Mouse (Mus musculus) heart, embryonic 12.5 days (tissue): ENCODE measurements at regions not wholly inside any gene's neighbourhood (a gene's known extent, or its start where the extent isn't known, plus 50 kb on each side); places are given as distances from the start of the nearest gene placed in this dataset.

Experiments used
- ATAC-seq: fragments of 200-750 bp; cut with Nextera tagmentation; 2 replicates; pipeline ENCODE4 v1.8.0; 2017; ENCODE audit warnings: moderate TSS enrichment, moderate library complexity; ENCODE audit not compliant: insufficient number of reproducible peaks, low FRiP score
- H3K27ac ChIP-seq: fragments of 300-500 bp; sonication (generic); 2 replicates; pipeline ENCODE4 v1.5.1; 2016; ENCODE audit warnings: mild to moderate bottlenecking, moderate library complexity; ENCODE audit not compliant: poor library complexity, severe bottlenecking
- H3K27me3 ChIP-seq: fragments of 300-500 bp; sonication (generic); replicated peaks from 2 replicates; pipeline ENCODE4 v1.6.1; 2016; ENCODE audit warnings: mild to moderate bottlenecking, moderate library complexity
- H3K36me3 ChIP-seq: fragments of 300-500 bp; sonication (generic); 2 replicates; pipeline ENCODE4 v1.6.1; 2016; ENCODE audit warnings: mild to moderate bottlenecking, moderate library complexity
- H3K4me1 ChIP-seq: fragments of 300-500 bp; sonication (generic); replicated peaks from 2 replicates; pipeline ENCODE4 v1.6.1; 2016; ENCODE audit warnings: mild to moderate bottlenecking
- H3K4me2 ChIP-seq: fragments of 300-500 bp; sonication (generic); 2 replicates; pipeline ENCODE4 v1.6.1; 2016; ENCODE audit warnings: mild to moderate bottlenecking, moderate library complexity
- H3K4me3 ChIP-seq: fragments of 300-500 bp; sonication (generic); 2 replicates; pipeline ENCODE4 v1.5.1; 2016; ENCODE audit warnings: mild to moderate bottlenecking
- H3K9ac ChIP-seq: fragments of 300-500 bp; sonication (generic); 2 replicates; pipeline ENCODE4 v1.6.1; 2016; ENCODE audit warnings: mild to moderate bottlenecking, moderate library complexity
- H3K9me3 ChIP-seq: fragments of 300-500 bp; sonication (generic); replicated peaks from 2 replicates; pipeline ENCODE4 v1.6.1; 2016; ENCODE audit warnings: mild to moderate bottlenecking, moderate library complexity
- WGBS: fragments of 180-500 bp; shearing (Covaris S2); methylation state at CpG from one replicate; pipeline ENCODE4 v1.1.7; 2016; 5-methylcytosine and 5-hydroxymethylcytosine counted together

DNA sequence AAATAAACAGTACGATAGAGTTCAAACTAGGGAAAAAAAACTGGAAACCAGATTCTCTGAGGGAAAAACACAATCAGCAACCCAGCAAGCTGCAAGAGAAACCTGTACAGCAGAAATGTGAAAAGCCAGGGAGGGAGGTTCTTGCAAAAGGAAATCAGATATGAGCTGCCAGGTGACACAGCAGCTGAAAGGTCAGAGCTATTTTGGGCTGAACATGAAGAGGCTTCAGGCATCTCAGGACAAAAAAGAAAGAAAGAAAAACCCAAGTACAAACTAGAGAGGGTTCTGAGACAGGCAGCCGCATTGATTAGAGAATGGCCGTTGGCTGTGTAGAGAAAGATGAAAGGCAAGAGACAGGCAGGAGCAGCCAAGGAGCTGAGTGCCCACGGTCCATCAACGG lies 434.5 kb downstream of the Nuf2 start:
- Histone ChIP-seq H3K27me3 (no peaks in the 10 kb centered on the region), H3K9ac (no peak overlapping the region), H3K4me3 (no peak overlapping the region), H3K27ac (no peak overlapping the region), H3K9me3 (no peaks in the 10 kb centered on the region), H3K4me2 (peak overlapping the region; percentile 20), H3K36me3 (no peaks in the 10 kb centered on the region), H3K4me1 (peaks cover 13% of the 10 kb centered on the region)
- WGBS, result 33% methylated on average over 5 of the region's 5 CpGs
- no peak for ATAC-seq

- Histone ChIP-seq H3K9ac (no peak overlapping the region), H3K27me3 (no peaks in the 10 kb centered on the region), H3K4me2 (no peak overlapping the region), H3K4me1 (peaks cover 13% of the 10 kb centered on the region), H3K27ac (no peak overlapping the region), H3K4me3 (no peak overlapping the region), H3K9me3 (no peaks in the 10 kb centered on the region), H3K36me3 (no peaks in the 10 kb centered on the region)
- WGBS, result 49% methylated on average over 3 of the region's 3 CpGs
- no peak for ATAC-seq
Measured at GRCm38 (mm10) chr1:169093602-169094354, 437.5 kb downstream of the Nuf2 start.

DNA sequence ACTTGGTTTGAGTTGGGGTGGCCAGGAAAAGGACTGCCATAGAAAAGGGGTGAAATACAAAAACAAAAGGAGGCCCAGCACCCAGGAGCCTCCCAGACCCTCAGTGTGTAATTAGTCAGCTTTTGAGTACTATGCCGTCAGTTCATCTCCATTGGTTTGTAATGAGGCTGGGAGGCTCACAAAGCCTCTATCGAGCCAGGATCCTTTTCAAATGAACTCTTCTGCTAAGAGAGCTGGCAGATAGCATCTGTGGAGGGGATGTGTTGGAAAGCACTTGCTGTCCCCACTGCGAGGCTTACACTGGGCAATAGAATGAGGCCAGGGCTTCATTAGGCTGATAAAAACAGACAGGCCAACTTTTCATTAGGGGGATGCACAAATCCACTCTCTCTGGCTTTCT lies 445.2 kb downstream of the Nuf2 start:
- Histone ChIP-seq H3K9me3 (no peaks in the 10 kb centered on the region), H3K4me3 (no peak overlapping the region), H3K9ac (no peak overlapping the region), H3K36me3 (no peaks in the 10 kb centered on the region), H3K4me1 (no peaks in the 10 kb centered on the region), H3K27ac (no peak overlapping the region), H3K27me3 (no peaks in the 10 kb centered on the region), H3K4me2 (no peak overlapping the region)
- ATAC-seq, result no peak
- WGBS, result 63% methylated on average over 3 of the region's 3 CpGs

- H3K4me2 ChIP-seq, result no peak overlapping the region
- no peak overlapping the region for H3K4me3 ChIP-seq
- H3K27me3 ChIP-seq, result no peaks in the 10 kb centered on the region
- H3K27ac ChIP-seq, result no peak overlapping the region
- 85% methylated on average over 1 of the region's 1 CpGs for WGBS
- H3K9ac ChIP-seq, result no peak overlapping the region
- H3K36me3 ChIP-seq, result no peaks in the 10 kb centered on the region
- no peaks in the 10 kb centered on the region for H3K9me3 ChIP-seq
- no peak for ATAC-seq
- no peaks in the 10 kb centered on the region; the same call in 1 of the 2 replicates for H3K4me1 ChIP-seq
Measured at GRCm38 (mm10) chr1:169080686-169081085, 450.6 kb downstream of the Nuf2 start.

GRCm38 (mm10) chr1:169077228-169077627 lies 454.0 kb downstream of the Nuf2 start:
- H3K9me3 ChIP-seq, result no peaks in the 10 kb centered on the region
- H3K36me3 ChIP-seq, result no peaks in the 10 kb centered on the region
- ATAC-seq, result no peak
- H3K9ac ChIP-seq, result no peak overlapping the region
- H3K4me1 ChIP-seq, result no peaks in the 10 kb centered on the region; the same call in 1 of the 2 replicates
- H3K4me2 ChIP-seq, result no peak overlapping the region
- WGBS, result 97% methylated on average over 5 of the region's 5 CpGs
- no peak overlapping the region for H3K4me3 ChIP-seq
- no peak overlapping the region for H3K27ac ChIP-seq
- no peaks in the 10 kb centered on the region for H3K27me3 ChIP-seq

DNA sequence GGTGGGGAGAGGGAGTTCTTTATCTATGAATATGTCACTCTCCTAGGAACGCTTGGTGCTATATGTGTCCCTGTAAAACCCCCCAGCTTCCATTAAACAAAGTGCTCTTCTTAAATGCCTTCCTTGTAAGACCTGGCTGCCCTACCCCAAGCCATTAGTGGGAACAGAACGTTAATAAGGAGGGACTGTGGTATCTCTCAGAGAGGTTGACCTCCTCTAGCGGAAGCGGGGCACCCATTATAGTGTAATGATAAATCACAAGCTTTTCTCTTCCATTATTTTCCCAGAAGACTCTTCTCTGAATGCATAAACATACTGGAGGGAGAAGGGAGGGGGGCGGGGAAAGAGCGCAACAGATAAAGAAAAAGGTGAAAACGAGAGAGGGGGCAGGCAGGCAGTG lies 455.3 kb downstream of the Nuf2 start:
- Histone ChIP-seq H3K4me3 (no peak overlapping the region), H3K4me1 (no peaks in the 10 kb centered on the region; the same call in 1 of the 2 replicates), H3K27me3 (no peaks in the 10 kb centered on the region), H3K36me3 (no peaks in the 10 kb centered on the region), H3K27ac (no peak overlapping the region), H3K9ac (no peak overlapping the region), H3K4me2 (peak overlapping the region; percentile 30), H3K9me3 (no peaks in the 10 kb centered on the region)
- ATAC-seq, result no peak
- 48% methylated on average over 7 of the region's 7 CpGs for WGBS

GRCm38 (mm10) chr1:169071366-169071765 lies 459.9 kb downstream of the Nuf2 start:
- Histone ChIP-seq H3K9me3 (no peaks in the 10 kb centered on the region), H3K4me2 (no peak overlapping the region), H3K27me3 (no peaks in the 10 kb centered on the region), H3K9ac (no peak overlapping the region), H3K4me1 (peaks cover 3% of the 10 kb centered on the region; the same call in 1 of the 2 replicates), H3K36me3 (no peaks in the 10 kb centered on the region), H3K27ac (no peak overlapping the region), H3K4me3 (no peak overlapping the region)
- no peak for ATAC-seq
- 90% methylated on average over 4 of the region's 4 CpGs for WGBS

DNA sequence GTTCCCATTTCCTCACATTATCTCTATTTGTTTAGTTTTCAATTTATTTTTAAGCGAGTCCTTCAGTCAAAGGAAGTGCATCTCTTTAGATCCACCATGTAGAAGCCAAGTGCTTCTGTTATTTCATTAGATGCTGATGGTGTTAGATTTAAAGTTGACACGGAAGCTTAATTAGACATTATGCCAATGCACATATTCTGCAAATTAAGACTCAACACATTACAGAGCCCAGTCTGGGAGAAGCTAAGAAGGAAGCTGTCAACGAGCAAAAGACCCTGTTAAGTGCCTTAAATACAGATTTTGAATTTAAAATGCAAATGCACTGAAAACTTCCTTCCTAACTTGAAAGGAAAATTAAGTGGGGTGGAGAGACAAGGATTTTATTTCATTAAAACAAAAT lies 461.6 kb downstream of the Nuf2 start:
- H3K4me3 ChIP-seq, result no peak overlapping the region
- no peak overlapping the region for H3K9ac ChIP-seq
- H3K27me3 ChIP-seq, result no peaks in the 10 kb centered on the region
- H3K27ac ChIP-seq, result no peak overlapping the region
- H3K36me3 ChIP-seq, result no peaks in the 10 kb centered on the region
- no peak for ATAC-seq
- H3K4me2 ChIP-seq, result no peak overlapping the region
- H3K4me1 ChIP-seq, result 0 out of 2 replicates have a peak, but pooled peaks cover 3% of the 10 kb centered on the region
- no peaks in the 10 kb centered on the region for H3K9me3 ChIP-seq
- WGBS, result 78% methylated on average over 3 of the region's 3 CpGs

GRCm38 (mm10) chr1:169066795-169067194 lies 464.5 kb downstream of the Nuf2 start:
- WGBS, result 28% methylated on average over 4 of the region's 4 CpGs
- no peak for ATAC-seq
- H3K4me1 ChIP-seq, result 0 out of 2 replicates have a peak, but pooled peaks cover 3% of the 10 kb centered on the region
- no peak overlapping the region for H3K4me2 ChIP-seq
- H3K27ac ChIP-seq, result no peak overlapping the region
- H3K27me3 ChIP-seq, result no peaks in the 10 kb centered on the region
- no peaks in the 10 kb centered on the region for H3K9me3 ChIP-seq
- no peak overlapping the region for H3K9ac ChIP-seq
- H3K36me3 ChIP-seq, result no peaks in the 10 kb centered on the region
- H3K4me3 ChIP-seq, result no peak overlapping the region

DNA sequence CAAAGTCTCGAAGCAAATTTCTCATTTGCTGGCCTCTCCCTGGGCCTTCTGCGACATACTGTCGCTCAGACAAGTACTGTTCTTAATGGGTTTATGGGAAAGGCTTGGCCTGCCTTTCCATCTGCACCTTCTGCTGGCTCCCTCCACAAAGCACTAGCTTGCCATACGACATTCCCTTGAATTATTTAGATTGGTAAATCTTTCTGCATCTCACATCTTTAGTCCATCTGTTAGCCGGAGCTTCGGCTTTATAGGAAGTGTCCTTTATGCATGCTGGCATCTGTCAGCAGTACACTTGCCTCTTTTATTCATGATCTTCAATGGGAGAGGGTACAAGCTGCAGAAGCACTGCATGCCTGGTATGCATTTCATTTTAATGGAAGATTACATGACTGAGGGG lies 470.6 kb downstream of the Nuf2 start:
- Histone ChIP-seq H3K27me3 (no peaks in the 10 kb centered on the region), H3K4me3 (no peak overlapping the region), H3K27ac (no peak overlapping the region), H3K9ac (no peak overlapping the region), H3K4me2 (no peak overlapping the region), H3K36me3 (no peaks in the 10 kb centered on the region), H3K9me3 (no peaks in the 10 kb centered on the region), H3K4me1 (no peaks in the 10 kb centered on the region)
- no peak for ATAC-seq
- WGBS, result 78% methylated on average over 6 of the region's 6 CpGs

DNA sequence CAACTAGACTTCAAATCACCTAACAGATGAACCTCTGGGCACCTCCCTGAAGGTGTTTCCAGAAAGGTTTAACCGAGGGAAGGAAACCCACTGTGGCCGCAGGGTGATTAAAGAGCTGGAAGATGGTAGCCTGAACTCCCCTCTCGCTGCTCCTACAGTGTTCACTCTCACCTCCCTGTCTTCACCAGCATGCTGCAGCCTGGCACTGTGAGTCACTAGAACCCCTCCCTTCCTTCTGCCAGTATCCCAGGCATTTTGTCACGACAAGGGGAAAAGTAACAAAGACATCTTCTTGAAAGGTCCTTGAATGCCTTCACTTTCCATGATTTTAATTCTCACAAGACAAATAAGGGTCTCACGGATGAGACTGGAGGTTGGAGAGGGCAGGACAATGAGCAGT lies 471.1 kb downstream of the Nuf2 start:
- Histone ChIP-seq H3K4me1 (no peaks in the 10 kb centered on the region), H3K4me2 (no peak overlapping the region), H3K4me3 (no peak overlapping the region), H3K27me3 (no peaks in the 10 kb centered on the region), H3K9me3 (no peaks in the 10 kb centered on the region), H3K9ac (no peak overlapping the region), H3K36me3 (no peaks in the 10 kb centered on the region), H3K27ac (no peak overlapping the region)
- 67% methylated on average over 5 of the region's 5 CpGs for WGBS
- ATAC-seq, result no peak

- no peak overlapping the region for H3K4me3 ChIP-seq
- H3K9ac ChIP-seq, result no peak overlapping the region
- H3K27me3 ChIP-seq, result no peaks in the 10 kb centered on the region
- no peak overlapping the region for H3K4me2 ChIP-seq
- H3K4me1 ChIP-seq, result no peaks in the 10 kb centered on the region
- no peaks in the 10 kb centered on the region for H3K9me3 ChIP-seq
- H3K27ac ChIP-seq, result no peak overlapping the region
- ATAC-seq, result no peak
- no peaks in the 10 kb centered on the region for H3K36me3 ChIP-seq
- 86% methylated on average over 8 of the region's 8 CpGs for WGBS
Measured at GRCm38 (mm10) chr1:169051863-169052257, 479.4 kb downstream of the Nuf2 start.
